Mouse (Mus musculus) C2C12 (cell line): Measurements from ENCODE around the gene Tm4sf1. TPM values are rescaled to one million over a fixed set of nuclear protein-coding genes. Genes with fewer than 3 reads are reported as not detected.

Source experiments
- H3K27me3 ChIP-seq: one replicate; pipeline ENCODE4 v1.6.1; 2011; ENCODE audit not compliant: control insufficient read depth, insufficient read depth, insufficient read length
- H3K36me3 ChIP-seq: one replicate; pipeline ENCODE4 v1.6.1; 2011; ENCODE audit not compliant: control insufficient read depth, insufficient read depth
- H3K4me3 ChIP-seq: one replicate; pipeline ENCODE4 v1.5.1; 2011; ENCODE audit warnings: mild to moderate bottlenecking, control low read depth; ENCODE audit not compliant: poor library complexity, insufficient read depth, severe bottlenecking
- H3K79me2 ChIP-seq: one replicate; pipeline ENCODE4 v1.6.1; 2011; ENCODE audit not compliant: control insufficient read depth, insufficient read depth
- H3K79me3 ChIP-seq: one replicate; pipeline ENCODE4 v1.6.1; 2011; ENCODE audit warnings: low read depth, control low read depth
- H3ac ChIP-seq: one replicate; pipeline ENCODE3; 2011; ENCODE audit warnings: low read depth; ENCODE audit not compliant: control insufficient read depth, insufficient read length
- CEBPB ChIP-seq: IDR thresholded peaks from one replicate; pipeline ENCODE4 v1.6.1; 2011; ENCODE audit warnings: low read depth, mild to moderate bottlenecking, control low read depth, moderate library complexity
- CTCF ChIP-seq: IDR thresholded peaks from one replicate; pipeline ENCODE4 v1.5.1; 2011; ENCODE audit not compliant: control insufficient read depth, insufficient read depth, insufficient read length
- FOSL1 ChIP-seq: IDR thresholded peaks from one replicate; pipeline ENCODE4 v1.8.0; 2011; ENCODE audit warnings: mild to moderate bottlenecking, low read length; ENCODE audit not compliant: poor library complexity, insufficient read depth, severe bottlenecking
- MAX ChIP-seq: IDR thresholded peaks from one replicate; pipeline ENCODE4 v1.6.1; 2011; ENCODE audit warnings: mild to moderate bottlenecking, control low read depth
- MYOD1 ChIP-seq: IDR thresholded peaks from one replicate; pipeline ENCODE4 v1.6.1; 2011; ENCODE audit warnings: low read depth; ENCODE audit not compliant: control insufficient read depth, insufficient read length
- MYOG ChIP-seq: IDR thresholded peaks from one replicate; pipeline ENCODE4 v1.6.1; 2011; ENCODE audit not compliant: control insufficient read depth, insufficient read length; ENCODE audit errors: extremely low read depth
- USF1 ChIP-seq: IDR thresholded peaks from one replicate; pipeline ENCODE4 v1.6.1; 2011; ENCODE audit warnings: low read depth, mild to moderate bottlenecking, control low read depth, moderate library complexity
- polyA plus RNA-seq: library from polyadenylated mRNA; unstranded; fragments of >200 nt; fragmentation: generic; extraction: Trizol; gene quantifications from one replicate; pipeline ENCODE4 v1.2.1, GENCODE M21; 2012; ENCODE audit warnings: missing spikeins

Tm4sf1 gene
- polyA plus RNA-seq, 1 experiment: 963 TPM

- Histone ChIP-seq H3K4me3 (no peak overlapping the region), H3K79me3 (no peaks in the 10 kb centered on the region), H3ac (peak overlapping the region; percentile 24), H3K36me3 (no peaks in the 10 kb centered on the region), H3K79me2 (no peaks in the 10 kb centered on the region), H3K27me3 (no peaks in the 10 kb centered on the region)
- TF ChIP-seq CTCF: no peak
- TF ChIP-seq MYOD1: no peak
- no peak for TF ChIP-seq MYOG
- TF ChIP-seq CEBPB: no peak
- TF ChIP-seq MAX: no peak
- TF ChIP-seq FOSL1: no peak
These were observed 1.7 kb upstream of the Tm4sf1 start for GRCm38 (mm10) chr3:57303486-57303885.

- H3K4me3 ChIP-seq: no peak overlapping the region
- no peaks in the 10 kb centered on the region for H3K79me3 ChIP-seq
- H3K27me3 ChIP-seq: no peaks in the 10 kb centered on the region
- no peak overlapping the region for H3ac ChIP-seq
- no peak for TF ChIP-seq USF1
- TF ChIP-seq MYOG: no peak
- no peak for TF ChIP-seq CEBPB
- no peak for TF ChIP-seq MAX
- TF ChIP-seq FOSL1: no peak
- TF ChIP-seq MYOD1: no peak
- TF ChIP-seq CTCF: no peak
- no peaks in the 10 kb centered on the region for H3K79me2 ChIP-seq
- no peaks in the 10 kb centered on the region for H3K36me3 ChIP-seq
These were observed 1.1 kb upstream of the Tm4sf1 start for GRCm38 (mm10) chr3:57302886-57303285.

- H3ac ChIP-seq: no peak overlapping the region
- no peaks in the 10 kb centered on the region for H3K27me3 ChIP-seq
- H3K79me3 ChIP-seq: no peaks in the 10 kb centered on the region
- H3K36me3 ChIP-seq: no peaks in the 10 kb centered on the region
- no peaks in the 10 kb centered on the region for H3K79me2 ChIP-seq
- no peak overlapping the region for H3K4me3 ChIP-seq
- no peak for TF ChIP-seq MYOG
- no peak for TF ChIP-seq CTCF
- TF ChIP-seq USF1: no peak
- TF ChIP-seq FOSL1: no peak
- TF ChIP-seq MAX: no peak
- no peak for TF ChIP-seq MYOD1
- no peak for TF ChIP-seq CEBPB
These were observed 422 bp downstream of the Tm4sf1 start for GRCm38 (mm10) chr3:57301366-57301765.

GRCm38 (mm10) chr3:57297991-57298390, 3.8 kb downstream of the Tm4sf1 start:
- no peak for TF ChIP-seq CEBPB
- TF ChIP-seq MYOD1: no peak
- TF ChIP-seq MAX: no peak
- TF ChIP-seq MYOG: no peak
- no peak for TF ChIP-seq USF1
- TF ChIP-seq FOSL1: no peak
- no peak for TF ChIP-seq CTCF
- H3K79me3 ChIP-seq: peaks cover 14% of the 10 kb centered on the region
- no peak overlapping the region for H3ac ChIP-seq
- H3K27me3 ChIP-seq: no peaks in the 10 kb centered on the region
- H3K79me2 ChIP-seq: peaks cover 21% of the 10 kb centered on the region
- H3K36me3 ChIP-seq: peaks cover 7% of the 10 kb centered on the region
- no peak overlapping the region for H3K4me3 ChIP-seq

- Histone ChIP-seq H3K79me2 (peaks cover 35% of the 10 kb centered on the region), H3ac (no peak overlapping the region), H3K79me3 (peaks cover 28% of the 10 kb centered on the region), H3K36me3 (peaks cover 21% of the 10 kb centered on the region), H3K4me3 (no peak overlapping the region), H3K27me3 (no peaks in the 10 kb centered on the region)
- no peak for TF ChIP-seq MYOG
These were observed 5.2 kb downstream of the Tm4sf1 start for GRCm38 (mm10) chr3:57296574-57296973.

- Histone ChIP-seq H3ac (no peak overlapping the region), H3K4me3 (no peak overlapping the region), H3K79me2 (peaks cover 44% of the 10 kb centered on the region), H3K27me3 (no peaks in the 10 kb centered on the region), H3K79me3 (peaks cover 38% of the 10 kb centered on the region), H3K36me3 (peaks cover 30% of the 10 kb centered on the region)
- TF ChIP-seq USF1: no peak
- TF ChIP-seq FOSL1: no peak
- TF ChIP-seq MYOD1: no peak
- no peak for TF ChIP-seq MAX
- no peak for TF ChIP-seq CTCF
- TF ChIP-seq CEBPB: no peak
- no peak for TF ChIP-seq MYOG
These were observed 6.2 kb downstream of the Tm4sf1 start for GRCm38 (mm10) chr3:57295631-57296030.
